21 mouse cellular contexts compared by ENCODE assay signal in genomic region chr13:63087865-63088683, GRCm38 (mm10).
DNase-seq lines count a peak whose midpoint lies in the region; ATAC-seq and TF ChIP-seq lines count a peak whose summit lies in the region.
"Had no signal": no experiment of that assay in that cellular context is flagged by ENCODE, and none has a peak within 500 bp of the region (broad histone marks: within the 10 kb centered on the region; RNA-seq: fewer than 3 reads in every experiment).

No protein-coding gene starts in this region.

- H3K27ac ChIP-seq in kidney, postnatal 0 days, result no peak overlapping the region
- no peak overlapping the region for H3K27ac ChIP-seq in intestine, embryonic 15.5 days
- no peak overlapping the region for H3K27ac ChIP-seq in midbrain, embryonic 15.5 days
- H3K27ac ChIP-seq: heart, embryonic 13.5 days had no signal

- no peak overlapping the region for H3K4me3 ChIP-seq in kidney, postnatal 0 days (replicated peaks; ENCODE audit: low read depth, low read length)
- no peak overlapping the region for H3K4me3 ChIP-seq in intestine, embryonic 15.5 days (replicated peaks)
- no peak overlapping the region for H3K4me3 ChIP-seq in midbrain, embryonic 15.5 days
- H3K4me3 ChIP-seq: erythroblast, embryonic 14.5 days; heart, embryonic 13.5 days had no signal

- H3K9ac ChIP-seq in kidney, postnatal 0 days (ENCODE audit: low read depth, low read length), result no peak overlapping the region
- H3K9ac ChIP-seq in intestine, embryonic 15.5 days, result no peak overlapping the region
- no peak overlapping the region for H3K9ac ChIP-seq in midbrain, embryonic 15.5 days
- H3K9ac ChIP-seq: heart, embryonic 13.5 days; liver, postnatal 0 days had no signal

- H3K9me3 ChIP-seq in kidney, postnatal 0 days (replicated peaks; ENCODE audit: low read length), result no peaks in the 10 kb centered on the region
- no peaks in the 10 kb centered on the region for H3K9me3 ChIP-seq in intestine, embryonic 15.5 days
- H3K9me3 ChIP-seq in midbrain, embryonic 15.5 days, result no peaks in the 10 kb centered on the region
- H3K9me3 ChIP-seq: G1E; heart, embryonic 13.5 days had no signal

- no peaks in the 10 kb centered on the region for H3K27me3 ChIP-seq in kidney, postnatal 0 days (ENCODE audit: insufficient read depth, low read length)
- H3K27me3 ChIP-seq in intestine, embryonic 15.5 days (replicated peaks), result no peaks in the 10 kb centered on the region
- no peaks in the 10 kb centered on the region for H3K27me3 ChIP-seq in midbrain, embryonic 15.5 days (replicated peaks)
- H3K27me3 ChIP-seq: heart, embryonic 13.5 days had no signal

- H3K4me2 ChIP-seq in kidney, postnatal 0 days (ENCODE audit: low read length), result no peak overlapping the region
- no peak overlapping the region for H3K4me2 ChIP-seq in intestine, embryonic 15.5 days (replicated peaks)
- no peak overlapping the region for H3K4me2 ChIP-seq in midbrain, embryonic 15.5 days
- H3K4me2 ChIP-seq: heart, embryonic 13.5 days had no signal

- 0 out of 2 replicates have a peak, but pooled peaks cover 3% of the 10 kb centered on the region for H3K4me1 ChIP-seq in kidney, postnatal 0 days (replicated peaks; ENCODE audit: insufficient read depth, low read length)
- H3K4me1 ChIP-seq in intestine, embryonic 15.5 days (replicated peaks), result peaks cover 10% of the 10 kb centered on the region
- no peaks in the 10 kb centered on the region for H3K4me1 ChIP-seq in midbrain, embryonic 15.5 days

- TF ChIP-seq CTCF in kidney, postnatal 0 days (IDR thresholded peaks at IDR 0.05; ENCODE audit: low read depth), result no peak

- DNase-seq in kidney, postnatal 0 days (ENCODE audit: low spot score), result peak; percentile 59
- DNase-seq in kidney, postnatal 4 days, result no peak
- DNase-seq in 416B (ENCODE audit: low read depth), result peak; percentile 43
- DNase-seq in NIH3T3 (ENCODE audit: low read depth), result peak; percentile 47
- peak; percentile 12 to 26 for DNase-seq in layer of hippocampus, postnatal 36 days
- DNase-seq in left cerebral cortex, postnatal 10 days (ENCODE audit: extremely low spot score in 1 of 2, low spot score in 2 of 2), result no peak
- DNase-seq: adrenal gland, postnatal 10 days; cerebellum, adult 8-10 months; heart, postnatal 36 days; kidney, adult 11 months; liver; liver, postnatal 0 days; thymus, postnatal 14 days had no signal

- H3K36me3 ChIP-seq in kidney, postnatal 0 days (ENCODE audit: insufficient read depth, low read length), result no peaks in the 10 kb centered on the region
- no peaks in the 10 kb centered on the region for H3K36me3 ChIP-seq in intestine, embryonic 15.5 days
- no peaks in the 10 kb centered on the region for H3K36me3 ChIP-seq in midbrain, embryonic 15.5 days (replicated peaks)
- H3K36me3 ChIP-seq: G1E; heart, embryonic 13.5 days had no signal

- intact Hi-C loops in left cerebral cortex, postnatal 10 days (cut with DNase I), result no loop called here

- WGBS in kidney, postnatal 0 days, result 57% methylated on average over 7 of the region's 7 CpGs
- 92% methylated on average over 7 of the region's 7 CpGs for WGBS in intestine, embryonic 15.5 days
- WGBS in midbrain, embryonic 15.5 days, result 96% methylated on average over 7 of the region's 7 CpGs

- no peak; the same call in 1 of the 2 replicates for ATAC-seq in kidney, postnatal 0 days (replicated peaks; ENCODE audit: low FRiP score, low read depth)
- no peak for ATAC-seq in intestine, embryonic 15.5 days
- no peak for ATAC-seq in midbrain, embryonic 15.5 days (replicated peaks)
- ATAC-seq: CD4-positive, CD25-positive, alpha-beta regulatory T cell, adult 4 months; forebrain, embryonic 14.5 days; hindbrain, embryonic 16.5 days; liver, postnatal 0 days had no signal

Comparison
In these comparisons a context has a peak if more than half of its experiments do, and no peak if none do; other contexts are left out.
1. DNase-seq: peak in kidney, postnatal 0 days (single experiment), 416B (single experiment), NIH3T3 (single experiment) and layer of hippocampus, postnatal 36 days (2 of 2); none in kidney, postnatal 4 days (0 of 2) and left cerebral cortex, postnatal 10 days (0 of 2).